Mouse (Mus musculus): Measurements from ENCODE around the gene Tarbp1.

DNA sequence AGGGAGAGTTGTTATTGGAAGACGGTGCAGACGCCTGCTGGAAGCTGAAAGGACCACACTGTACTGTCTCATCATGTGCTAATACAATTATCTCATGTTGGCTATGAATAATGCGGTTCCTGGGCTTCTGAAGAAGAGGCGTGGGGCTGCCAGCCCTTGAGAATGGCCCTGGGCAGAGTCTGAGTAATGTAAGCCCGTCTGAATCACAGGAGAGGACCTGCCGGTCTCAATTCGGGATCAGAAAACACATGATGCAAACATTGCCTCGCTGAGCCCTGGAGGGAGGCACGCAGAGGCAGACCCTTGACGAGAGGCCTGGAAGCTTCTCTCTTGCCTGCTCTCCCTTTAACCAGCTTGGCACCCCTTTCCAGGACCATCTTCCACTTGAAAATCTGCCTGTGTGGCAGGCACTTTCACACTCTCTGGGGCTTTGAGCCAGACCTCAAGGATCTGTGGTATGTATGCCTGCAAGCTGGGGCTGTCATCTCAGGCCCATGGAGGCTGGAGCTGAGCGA is 48.3 kb upstream of the Tarbp1 start:
- no peak for TF ChIP-seq GATA1 (IDR thresholded peaks at IDR 0.05; ENCODE audit: borderline replicate concordance, low read length)
- TF ChIP-seq FLI1 (IDR thresholded peaks at IDR 0.05; ENCODE audit: low read length) = no peak
